Mouse (Mus musculus) forebrain, embryonic 11.5 days (tissue): ENCODE results near the gene Pafah1b3. TPM values are rescaled to one million over a fixed set of nuclear protein-coding genes. Genes with fewer than 3 reads are reported as not detected.

Source experiments
- ATAC-seq: fragments of 200-750 bp; cut with Nextera tagmentation; replicated peaks from 2 replicates; pipeline ENCODE4 v1.8.0; 2017; ENCODE audit warnings: moderate TSS enrichment; ENCODE audit not compliant: low FRiP score
- DNase-seq: peaks from one replicate; pipeline ENCODE4 v3.0.0-alpha.2; 2017; ENCODE audit warnings: low spot score
- H3K27ac ChIP-seq: fragments of 300-500 bp; sonication (generic); 2 replicates; pipeline ENCODE4 v1.5.1; 2014; ENCODE audit warnings: low read depth, low read length
- H3K27me3 ChIP-seq: fragments of 300-500 bp; sonication (generic); 2 replicates; pipeline ENCODE4 v1.6.1; 2014; ENCODE audit warnings: mild to moderate bottlenecking, low read length, mixed read lengths; ENCODE audit not compliant: control insufficient read depth, insufficient read depth
- H3K36me3 ChIP-seq: fragments of 300-500 bp; sonication (generic); 2 replicates; pipeline ENCODE4 v1.6.1; 2014; ENCODE audit warnings: mild to moderate bottlenecking, low read length, moderate library complexity, mixed read lengths; ENCODE audit not compliant: control insufficient read depth, insufficient read depth
- H3K4me1 ChIP-seq: fragments of 300-500 bp; sonication (generic); replicated peaks from 2 replicates; pipeline ENCODE4 v1.6.1; 2014; ENCODE audit warnings: low read length, mixed read lengths; ENCODE audit not compliant: control insufficient read depth, insufficient read depth
- H3K4me2 ChIP-seq: fragments of 300-500 bp; sonication (generic); 2 replicates; pipeline ENCODE4 v1.6.1; 2014; ENCODE audit warnings: low read depth, mild to moderate bottlenecking, low read length, moderate library complexity, mixed read lengths; ENCODE audit not compliant: severe bottlenecking
- H3K4me3 ChIP-seq: fragments of 300-500 bp; sonication (generic); 2 replicates; pipeline ENCODE4 v1.5.1; 2014; ENCODE audit warnings: low read depth, low read length
- H3K9ac ChIP-seq: fragments of 300-500 bp; sonication (generic); 2 replicates; pipeline ENCODE4 v1.6.1; 2014; ENCODE audit warnings: low read length
- H3K9me3 ChIP-seq: fragments of 300-500 bp; sonication (generic); 2 replicates; pipeline ENCODE4 v1.6.1; 2016; ENCODE audit warnings: low read length, mixed read lengths; ENCODE audit not compliant: control insufficient read depth
- WGBS: fragments of 180-500 bp; shearing (Covaris S2); extraction: QIAGEN DNeasy Blood & Tissue Kit; methylation state at CpG from one replicate; pipeline ENCODE4 v1.1.7; 2014; 5-methylcytosine and 5-hydroxymethylcytosine counted together
- polyA plus RNA-seq: library from polyadenylated mRNA; unstranded; fragments of >200 nt; fragmentation: Nextera tagmentation; extraction: Ambion mirVana; gene quantifications from 2 replicates; pipeline ENCODE4 v1.2.1, GENCODE M21; 2014

The Pafah1b3 gene
- polyA plus RNA-seq, 1 experiment from 2014 or later, result 298 TPM

DNA sequence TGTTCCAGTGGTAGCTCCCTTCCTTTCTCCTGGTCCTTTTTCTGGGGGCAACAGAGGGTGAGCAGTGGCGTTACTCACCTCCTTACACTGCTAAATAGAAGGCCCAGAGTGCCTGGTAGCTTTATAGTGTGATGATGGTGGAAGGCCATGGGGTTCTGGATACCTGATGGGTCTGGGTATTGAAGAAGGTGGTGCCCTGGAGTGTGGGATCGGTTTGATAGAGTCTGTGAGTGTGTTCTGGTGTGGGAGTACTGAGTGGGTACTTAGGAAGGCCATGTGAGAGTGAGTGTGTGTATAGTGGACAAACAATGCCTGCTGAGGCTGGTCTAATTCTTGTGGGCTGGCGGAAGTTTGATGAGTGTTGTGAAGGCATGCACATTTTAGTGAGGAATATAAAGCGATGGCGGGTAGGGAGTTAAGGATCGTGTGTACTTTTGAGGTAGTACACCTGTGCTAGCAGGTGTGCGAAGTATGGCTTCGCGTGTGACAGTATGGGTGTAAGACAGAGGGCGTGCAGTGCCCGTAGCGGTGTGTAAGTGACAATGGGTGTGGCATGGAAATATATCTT is 16.5 kb downstream of the Pafah1b3 start:
- ATAC-seq, result no peak; the same call in 1 of the 2 replicates
- Histone ChIP-seq H3K4me3 (peak overlapping the region; percentile 77), H3K4me1 (peaks cover 41% of the 10 kb centered on the region), H3K36me3 (peaks cover 8% of the 10 kb centered on the region), H3K4me2 (peak overlapping the region; percentile 93), H3K27me3 (no peaks in the 10 kb centered on the region), H3K9me3 (no peaks in the 10 kb centered on the region), H3K9ac (peak overlapping the region; percentile 86), H3K27ac (peak overlapping the region; percentile 98)
- WGBS, result 23% methylated on average over 12 of the region's 12 CpGs
- no peak for DNase-seq

- Histone ChIP-seq H3K9me3 (no peaks in the 10 kb centered on the region), H3K27ac (peak overlapping the region; percentile 98), H3K4me3 (peak overlapping the region; percentile 57), H3K4me1 (peaks cover 43% of the 10 kb centered on the region), H3K27me3 (no peaks in the 10 kb centered on the region), H3K4me2 (peak overlapping the region; percentile 93), H3K9ac (peak overlapping the region; percentile 86), H3K36me3 (peaks cover 2% of the 10 kb centered on the region)
- 2% methylated on average over 6 of the region's 6 CpGs for WGBS
- ATAC-seq, result peak; percentile 23
- peak; percentile 79 for DNase-seq
Measured at GRCm38 (mm10) chr7:25279861-25280791, 17.7 kb downstream of the Pafah1b3 start.

DNA sequence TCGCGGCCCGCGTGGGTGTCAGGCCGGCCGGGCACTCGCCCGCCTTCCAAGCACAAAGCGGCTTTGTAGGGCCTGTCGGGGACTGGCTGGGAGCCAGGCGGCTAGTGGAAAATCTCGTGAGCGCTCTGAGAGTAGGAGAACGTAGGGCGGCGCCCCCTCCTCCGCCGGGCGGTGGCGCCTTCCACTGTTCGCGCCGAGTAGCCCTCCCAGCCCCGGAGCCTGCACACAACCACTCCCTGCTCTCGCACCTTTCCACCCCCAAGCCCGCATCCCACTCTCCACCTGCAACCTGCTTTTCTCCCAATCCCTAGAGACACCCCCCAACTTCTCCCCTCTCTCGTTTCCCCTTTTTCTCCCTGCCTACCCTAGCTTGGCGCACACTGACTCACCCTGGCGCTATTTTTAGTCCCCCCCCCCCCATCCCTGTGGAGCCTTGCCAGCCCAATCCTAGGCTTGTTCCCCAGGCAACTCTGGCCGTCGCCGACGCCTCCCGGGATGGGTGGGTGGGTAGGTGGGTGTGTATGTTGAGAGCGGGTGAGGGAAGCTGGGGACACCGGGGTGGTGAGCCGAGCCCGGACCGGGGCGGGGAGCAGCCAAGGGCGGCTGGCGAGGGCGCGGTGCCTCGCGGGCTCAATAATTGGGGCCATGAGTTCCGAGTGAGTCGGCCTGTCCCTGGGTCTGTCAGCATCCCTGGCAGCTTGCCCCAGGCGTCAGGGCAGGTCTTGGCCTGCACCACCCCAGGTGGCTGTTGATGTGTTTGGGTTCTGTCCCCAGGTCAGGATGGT is 18.5 kb downstream of the Pafah1b3 start:
- no peak for DNase-seq
- Histone ChIP-seq H3K9me3 (no peaks in the 10 kb centered on the region), H3K9ac (peak overlapping the region; percentile 86), H3K27ac (peak overlapping the region; percentile 98), H3K27me3 (no peaks in the 10 kb centered on the region), H3K36me3 (no peaks in the 10 kb centered on the region), H3K4me1 (peaks cover 43% of the 10 kb centered on the region), H3K4me3 (peak overlapping the region; percentile 57), H3K4me2 (peak overlapping the region; percentile 93)
- ATAC-seq, result peak; percentile 53
- under 1% methylated on average over 46 of the region's 49 CpGs for WGBS

- DNase-seq (peak; percentile 93), ATAC-seq (peak; percentile 65)
- Histone ChIP-seq H3K27me3 (no peaks in the 10 kb centered on the region), H3K9ac (peak overlapping the region; percentile 86), H3K9me3 (no peaks in the 10 kb centered on the region), H3K4me2 (peak overlapping the region; percentile 93), H3K27ac (peak overlapping the region; percentile 98), H3K36me3 (no peaks in the 10 kb centered on the region), H3K4me1 (peaks cover 36% of the 10 kb centered on the region), H3K4me3 (peak overlapping the region; percentile 57)
- under 1% methylated on average over 55 of the region's 60 CpGs for WGBS
Measured at GRCm38 (mm10) chr7:25278341-25279075, 19.3 kb downstream of the Pafah1b3 start.

- Histone ChIP-seq H3K27ac (peak overlapping the region; percentile 98), H3K4me2 (peak overlapping the region; percentile 93), H3K9me3 (no peaks in the 10 kb centered on the region), H3K4me3 (peak overlapping the region; percentile 57), H3K4me1 (peaks cover 33% of the 10 kb centered on the region), H3K27me3 (no peaks in the 10 kb centered on the region), H3K36me3 (no peaks in the 10 kb centered on the region), H3K9ac (peak overlapping the region; percentile 50)
- ATAC-seq (no peak), DNase-seq (no peak)
- WGBS, result 17% methylated on average over 4 of the region's 4 CpGs
Measured at GRCm38 (mm10) chr7:25277998-25278340, 19.8 kb downstream of the Pafah1b3 start.

DNA sequence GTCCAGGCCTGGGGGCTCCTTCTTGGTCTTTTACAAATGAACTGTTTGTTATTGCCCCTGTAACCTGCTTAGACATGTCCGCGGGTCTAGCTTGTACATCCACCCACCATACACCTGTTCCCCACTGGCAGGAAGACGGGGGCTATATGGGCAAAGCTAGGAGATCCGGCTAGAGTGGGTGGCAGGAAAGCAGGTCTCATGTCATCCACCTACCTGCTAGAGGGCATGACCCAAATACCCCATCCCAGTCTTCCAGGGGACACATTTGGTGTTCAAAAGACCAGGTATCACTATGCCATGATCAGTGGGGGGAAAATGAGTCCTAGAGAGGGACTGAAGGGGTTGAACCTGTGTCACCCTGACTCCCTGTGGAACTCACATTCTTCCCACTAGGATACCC is 20.4 kb downstream of the Pafah1b3 start:
- H3K4me1 ChIP-seq, result peaks cover 33% of the 10 kb centered on the region
- H3K27ac ChIP-seq, result peak overlapping the region; percentile 98; the same call in 1 of the 2 replicates
- DNase-seq (peak; percentile 42), ATAC-seq (no peak)
- peak overlapping the region; percentile 50 for H3K9ac ChIP-seq
- 84% methylated on average over 4 of the region's 4 CpGs for WGBS
- 0 out of 2 replicates have a peak overlapping the region, but pooled peaks have one; percentile 57 for H3K4me3 ChIP-seq
- H3K36me3 ChIP-seq, result no peaks in the 10 kb centered on the region
- H3K4me2 ChIP-seq, result peak overlapping the region; percentile 93; the same call in 1 of the 2 replicates
- no peaks in the 10 kb centered on the region for H3K9me3 ChIP-seq
- H3K27me3 ChIP-seq, result no peaks in the 10 kb centered on the region

GRCm38 (mm10) chr7:25275555-25276298 is 22.1 kb downstream of the Pafah1b3 start:
- no peak overlapping the region for H3K4me2 ChIP-seq

More at GRCm38 (mm10) chr7:25275555-25276298, 22.1 kb downstream of the Pafah1b3 start:
- Histone ChIP-seq H3K27ac (no peak overlapping the region), H3K36me3 (no peaks in the 10 kb centered on the region; the same call in 1 of the 2 replicates), H3K9me3 (no peaks in the 10 kb centered on the region), H3K4me1 (peaks cover 25% of the 10 kb centered on the region), H3K27me3 (no peaks in the 10 kb centered on the region), H3K9ac (peak overlapping the region; percentile 16; the same call in 1 of the 2 replicates), H3K4me3 (no peak overlapping the region)
- peak; percentile 52 for DNase-seq
- no peak for ATAC-seq
- WGBS, result 65% methylated on average over 9 of the region's 9 CpGs
